Mouse (Mus musculus): ENCODE results near the gene Zfp365. TPM values are rescaled to one million over a fixed set of nuclear protein-coding genes. Genes with fewer than 3 reads are reported as not detected.

The Zfp365 gene
- polyA plus RNA-seq, 1 experiment = 0.57 TPM

DNA sequence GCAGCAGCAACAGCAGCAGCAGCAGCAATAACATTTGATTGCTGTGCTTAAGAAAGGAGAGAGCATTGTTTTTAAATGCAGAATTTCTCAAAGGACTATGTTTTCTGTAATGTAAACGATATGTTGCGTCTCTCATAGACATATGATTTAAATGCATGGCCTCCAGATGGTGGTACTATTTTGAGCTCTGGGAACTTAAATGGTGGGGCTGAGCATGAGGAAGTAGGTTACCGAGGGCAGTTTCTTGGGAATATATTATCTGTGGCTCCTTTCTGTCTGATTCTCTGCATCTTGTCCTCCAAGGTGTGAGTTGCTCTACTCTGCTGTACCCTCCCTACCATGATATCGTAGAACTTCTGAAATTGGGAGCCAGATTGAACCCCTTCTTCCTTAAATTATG is 31.8 kb downstream of the Zfp365 start:
- TF ChIP-seq POLR2A (IDR thresholded peaks at IDR 0.05; ENCODE audit: borderline replicate concordance, control insufficient read depth, low read depth, low read length) = no peak
- no peak for TF ChIP-seq CTCF (IDR thresholded peaks at IDR 0.05; ENCODE audit: control insufficient read depth, insufficient read depth, low read length)
- H3K27ac ChIP-seq (ENCODE audit: control insufficient read depth, insufficient read depth, low read depth, low read length, poor library complexity) = no peak overlapping the region
- WGBS = 63% methylated on average over 4 of the region's 4 CpGs
- H3K4me3 ChIP-seq (replicated peaks; ENCODE audit: control insufficient read depth, low read depth, low read length) = no peak overlapping the region
- no peaks in the 10 kb centered on the region for H3K4me1 ChIP-seq (ENCODE audit: control insufficient read depth, insufficient read depth, low read length)

DNA sequence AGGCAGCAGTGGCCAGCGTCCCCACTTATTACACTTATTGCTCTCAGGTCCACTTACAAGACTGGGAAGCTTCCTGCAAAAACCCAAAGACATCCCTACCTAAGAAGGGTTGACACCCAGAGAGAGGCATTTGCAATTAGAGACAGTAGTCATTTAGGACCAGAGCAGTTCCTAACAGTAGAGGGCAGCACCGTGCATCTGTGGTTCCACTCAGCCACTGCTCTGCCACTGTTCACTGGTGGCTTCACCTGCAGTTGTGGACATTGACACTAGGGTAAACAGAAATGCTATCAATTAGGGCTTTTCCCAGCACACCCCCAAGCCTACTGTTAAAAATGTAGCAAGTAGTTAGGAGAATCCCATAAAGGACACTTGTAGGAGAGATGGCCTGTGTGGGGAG is 40.7 kb downstream of the Zfp365 start:
- 17% methylated on average over 2 of the region's 2 CpGs for WGBS
- no peaks in the 10 kb centered on the region; the same call in 1 of the 2 replicates for H3K4me1 ChIP-seq (ENCODE audit: control insufficient read depth, insufficient read depth, low read length)

DNA sequence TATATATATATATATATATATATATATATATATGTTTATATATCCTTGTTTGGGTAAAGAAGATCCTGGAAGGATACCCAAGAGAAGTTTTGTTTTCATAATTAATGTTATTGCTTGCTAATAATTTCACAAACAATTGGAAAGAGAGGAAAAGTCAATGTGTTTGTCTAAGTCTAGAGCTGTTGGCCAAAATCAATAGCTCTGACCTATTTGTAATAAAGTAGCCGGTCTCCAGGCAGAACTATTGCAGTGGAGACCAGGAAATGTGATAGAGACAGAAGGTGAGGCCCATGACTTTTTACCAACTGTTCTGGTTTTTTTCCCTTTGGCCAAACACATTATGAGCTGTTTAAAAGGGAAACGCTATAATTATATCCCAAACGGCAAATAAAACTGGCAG is 44.2 kb downstream of the Zfp365 start:
- H3K4me3 ChIP-seq (replicated peaks; ENCODE audit: control insufficient read depth, low read depth, low read length) = no peak overlapping the region
- WGBS = 88% methylated on average over 3 of the region's 3 CpGs
- TF ChIP-seq CTCF (IDR thresholded peaks at IDR 0.05; ENCODE audit: control insufficient read depth, insufficient read depth, low read length) = no peak
- no peak for TF ChIP-seq POLR2A (IDR thresholded peaks at IDR 0.05; ENCODE audit: borderline replicate concordance, control insufficient read depth, low read depth, low read length)
- H3K27ac ChIP-seq (ENCODE audit: control insufficient read depth, insufficient read depth, low read depth, low read length, poor library complexity) = no peak overlapping the region
- H3K4me1 ChIP-seq (ENCODE audit: control insufficient read depth, insufficient read depth, low read length) = no peaks in the 10 kb centered on the region; the same call in 1 of the 2 replicates

More for the DNA sequence above, 40.7 kb downstream of the Zfp365 start:
- TF ChIP-seq CTCF (IDR thresholded peaks at IDR 0.05; ENCODE audit: control insufficient read depth, insufficient read depth, low read length) (peak; percentile 89), POLR2A (IDR thresholded peaks at IDR 0.05; ENCODE audit: borderline replicate concordance, control insufficient read depth, low read depth, low read length) (no peak)
- Histone ChIP-seq H3K27ac (ENCODE audit: control insufficient read depth, insufficient read depth, low read depth, low read length, poor library complexity) (no peak overlapping the region), H3K4me3 (replicated peaks; ENCODE audit: control insufficient read depth, low read depth, low read length) (no peak overlapping the region)

DNA sequence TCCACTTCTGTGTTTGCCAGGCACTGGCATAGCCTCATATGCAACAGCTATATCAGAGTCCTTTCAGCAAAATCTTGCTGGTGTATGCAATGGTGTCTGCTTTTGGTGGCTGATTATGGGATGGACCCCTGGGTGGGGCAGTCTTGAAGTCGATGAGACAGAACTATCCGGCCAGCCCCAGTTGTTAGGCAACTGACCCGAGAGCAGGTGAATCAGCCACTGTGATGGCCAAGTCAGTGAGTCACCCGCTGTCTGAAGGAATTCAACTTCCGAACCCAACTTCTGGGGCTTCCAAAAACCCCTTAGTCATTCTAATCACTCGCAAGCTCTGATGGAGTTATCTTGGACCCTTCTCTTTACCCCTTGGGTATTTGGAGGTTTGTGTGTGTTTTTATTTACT is 46.6 kb downstream of the Zfp365 start:
- H3K4me3 ChIP-seq (replicated peaks; ENCODE audit: control insufficient read depth, low read depth, low read length) = no peak overlapping the region
- H3K4me1 ChIP-seq (ENCODE audit: control insufficient read depth, insufficient read depth, low read length) = no peaks in the 10 kb centered on the region; the same call in 1 of the 2 replicates
- 82% methylated on average over 6 of the region's 6 CpGs for WGBS
- H3K27ac ChIP-seq (ENCODE audit: control insufficient read depth, insufficient read depth, low read depth, low read length, poor library complexity) = no peak overlapping the region
- TF ChIP-seq CTCF (IDR thresholded peaks at IDR 0.05; ENCODE audit: control insufficient read depth, insufficient read depth, low read length) (no peak), POLR2A (IDR thresholded peaks at IDR 0.05; ENCODE audit: borderline replicate concordance, control insufficient read depth, low read depth, low read length) (no peak)

DNA sequence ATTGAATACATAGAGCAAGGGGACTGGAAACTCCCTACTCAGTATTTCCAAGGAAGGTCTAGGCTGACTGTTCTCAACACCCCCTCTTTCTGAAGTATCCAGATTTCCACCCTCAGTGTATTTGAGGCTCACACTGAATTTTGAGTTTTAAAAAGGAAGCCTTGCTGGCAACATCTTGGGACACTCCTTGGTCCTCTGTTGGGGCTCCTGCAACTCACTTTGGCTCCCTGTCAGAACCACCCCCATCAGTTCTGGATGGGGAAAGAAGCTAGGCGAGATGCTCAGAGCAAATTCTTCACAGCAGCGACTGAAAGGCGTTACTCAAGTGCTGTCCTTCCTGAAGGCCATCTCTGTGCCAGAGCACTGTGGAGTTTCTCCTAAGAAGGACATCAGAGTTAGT is 47.4 kb downstream of the Zfp365 start:
- no peak overlapping the region for H3K4me3 ChIP-seq (replicated peaks; ENCODE audit: control insufficient read depth, low read depth, low read length)
- TF ChIP-seq CTCF (IDR thresholded peaks at IDR 0.05; ENCODE audit: control insufficient read depth, insufficient read depth, low read length) = no peak
- no peak for TF ChIP-seq POLR2A (IDR thresholded peaks at IDR 0.05; ENCODE audit: borderline replicate concordance, control insufficient read depth, low read depth, low read length)
- 83% methylated on average over 3 of the region's 3 CpGs for WGBS
- no peaks in the 10 kb centered on the region; the same call in 1 of the 2 replicates for H3K4me1 ChIP-seq (ENCODE audit: control insufficient read depth, insufficient read depth, low read length)
- H3K27ac ChIP-seq (ENCODE audit: control insufficient read depth, insufficient read depth, low read depth, low read length, poor library complexity) = no peak overlapping the region

DNA sequence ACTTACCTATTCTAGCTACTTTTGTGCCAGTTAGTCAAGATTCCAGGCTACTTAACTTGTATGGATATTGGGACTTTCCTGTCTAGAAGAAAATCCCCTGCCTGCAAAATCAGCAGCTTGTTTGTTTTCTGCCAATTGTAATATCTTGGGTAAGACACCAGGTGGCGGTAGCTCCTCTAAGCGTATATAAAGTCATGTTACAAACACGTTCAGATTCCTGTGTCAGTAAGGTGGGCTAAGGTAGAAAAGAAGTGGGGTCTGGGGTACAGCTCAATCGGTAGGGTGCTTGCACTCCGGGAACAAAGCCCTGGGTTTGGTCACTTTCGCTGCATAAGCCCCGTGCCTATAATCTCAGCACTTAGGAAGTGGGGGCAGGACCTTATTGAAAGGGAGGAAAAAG is 50.1 kb downstream of the Zfp365 start:
- 13% methylated on average over 7 of the region's 7 CpGs for WGBS

DNA sequence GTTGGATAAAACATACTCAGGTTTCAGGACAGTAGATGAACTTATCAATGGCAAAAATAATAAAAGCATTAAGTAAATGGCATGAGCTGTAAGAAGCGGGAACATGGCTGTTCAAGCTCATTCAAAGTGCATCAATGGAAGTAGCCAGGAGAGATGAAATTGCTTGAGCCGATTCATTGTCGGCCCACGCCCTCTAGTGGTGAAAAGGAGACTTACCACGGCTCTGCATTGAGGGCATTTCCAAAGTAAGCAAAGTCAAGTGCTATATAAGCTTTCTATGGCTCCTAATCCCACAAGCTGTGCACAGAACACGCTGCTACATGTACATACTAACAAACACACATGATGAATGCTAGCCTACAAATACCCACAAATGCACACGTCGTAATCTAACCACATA is 53.6 kb downstream of the Zfp365 start:
- H3K4me1 ChIP-seq (ENCODE audit: control insufficient read depth, insufficient read depth, low read length) = no peaks in the 10 kb centered on the region
- no peak for TF ChIP-seq POLR2A (IDR thresholded peaks at IDR 0.05; ENCODE audit: borderline replicate concordance, control insufficient read depth, low read depth, low read length)
- TF ChIP-seq CTCF (IDR thresholded peaks at IDR 0.05; ENCODE audit: control insufficient read depth, insufficient read depth, low read length) = peak; percentile 83
- H3K27ac ChIP-seq (ENCODE audit: control insufficient read depth, insufficient read depth, low read depth, low read length, poor library complexity) = no peak overlapping the region
- no peak overlapping the region for H3K4me3 ChIP-seq (replicated peaks; ENCODE audit: control insufficient read depth, low read depth, low read length)
- 17% methylated on average over 8 of the region's 8 CpGs for WGBS

More for the DNA sequence above, 50.1 kb downstream of the Zfp365 start:
- Histone ChIP-seq H3K4me3 (replicated peaks; ENCODE audit: control insufficient read depth, low read depth, low read length) (no peak overlapping the region), H3K4me1 (ENCODE audit: control insufficient read depth, insufficient read depth, low read length) (no peaks in the 10 kb centered on the region), H3K27ac (ENCODE audit: control insufficient read depth, insufficient read depth, low read depth, low read length, poor library complexity) (no peak overlapping the region)
- TF ChIP-seq POLR2A (IDR thresholded peaks at IDR 0.05; ENCODE audit: borderline replicate concordance, control insufficient read depth, low read depth, low read length) (no peak), CTCF (IDR thresholded peaks at IDR 0.05; ENCODE audit: control insufficient read depth, insufficient read depth, low read length) (no peak)

DNA sequence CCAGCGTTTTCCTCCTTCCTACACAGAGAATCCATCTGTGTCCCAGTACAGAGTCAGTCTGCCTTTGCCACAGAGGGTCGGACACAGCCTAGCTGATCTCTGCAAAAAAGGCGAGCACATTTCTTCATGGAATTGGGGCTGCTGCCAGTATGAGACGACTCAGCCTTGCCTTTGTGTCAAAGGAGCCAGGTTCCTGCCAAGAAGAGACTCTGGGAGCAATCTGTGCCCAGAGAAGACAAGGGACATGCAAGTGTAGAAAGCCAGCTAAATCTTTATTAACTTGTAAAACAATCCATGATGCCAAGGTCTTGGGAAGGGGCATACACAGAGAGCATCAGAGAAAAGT is 54.9 kb downstream of the Zfp365 start:
- WGBS = 69% methylated on average over 4 of the region's 4 CpGs
- TF ChIP-seq CTCF (IDR thresholded peaks at IDR 0.05; ENCODE audit: control insufficient read depth, insufficient read depth, low read length) = no peak
- TF ChIP-seq POLR2A (IDR thresholded peaks at IDR 0.05; ENCODE audit: borderline replicate concordance, control insufficient read depth, low read depth, low read length) = no peak
- H3K4me3 ChIP-seq (replicated peaks; ENCODE audit: control insufficient read depth, low read depth, low read length) = no peak overlapping the region
- no peak overlapping the region for H3K27ac ChIP-seq (ENCODE audit: control insufficient read depth, insufficient read depth, low read depth, low read length, poor library complexity)
- no peaks in the 10 kb centered on the region for H3K4me1 ChIP-seq (ENCODE audit: control insufficient read depth, insufficient read depth, low read length)

Measured in bone marrow, adult 2 months (tissue).